Mouse (Mus musculus) liver, embryonic 15.5 days (tissue): ENCODE results near the gene Rabggta. TPM values are rescaled to one million over a fixed set of nuclear protein-coding genes. Genes with fewer than 3 reads are reported as not detected.

Source experiments
- ATAC-seq: fragments of 200-750 bp; cut with Nextera tagmentation; 2 replicates; pipeline ENCODE4 v1.8.0; 2017; ENCODE audit warnings: moderate number of reproducible peaks, mild to moderate bottlenecking, moderate library complexity; ENCODE audit not compliant: insufficient read depth
- H3K27ac ChIP-seq: fragments of 300-500 bp; sonication (generic); replicated peaks from 2 replicates; pipeline ENCODE4 v1.5.1; 2015; ENCODE audit warnings: mild to moderate bottlenecking, inconsistent platforms
- H3K27me3 ChIP-seq: fragments of 300-500 bp; sonication (generic); 2 replicates; pipeline ENCODE4 v1.6.1; 2015; ENCODE audit warnings: mild to moderate bottlenecking, inconsistent platforms
- H3K36me3 ChIP-seq: fragments of 300-500 bp; sonication (generic); replicated peaks from 2 replicates; pipeline ENCODE4 v1.6.1; 2015; ENCODE audit warnings: moderate library complexity, mild to moderate bottlenecking, inconsistent platforms
- H3K4me1 ChIP-seq: fragments of 300-500 bp; sonication (generic); replicated peaks from 2 replicates; pipeline ENCODE4 v1.6.1; 2015; ENCODE audit warnings: inconsistent platforms
- H3K4me2 ChIP-seq: fragments of 300-500 bp; sonication (generic); 2 replicates; pipeline ENCODE4 v1.6.1; 2015; ENCODE audit warnings: moderate library complexity, mild to moderate bottlenecking, inconsistent platforms
- H3K4me3 ChIP-seq: fragments of 300-500 bp; sonication (generic); replicated peaks from 2 replicates; pipeline ENCODE4 v1.5.1; 2015; ENCODE audit warnings: mild to moderate bottlenecking, inconsistent platforms
- H3K9ac ChIP-seq: fragments of 300-500 bp; sonication (generic); 2 replicates; pipeline ENCODE4 v1.6.1; 2015; ENCODE audit warnings: moderate library complexity, mild to moderate bottlenecking, inconsistent platforms
- H3K9me3 ChIP-seq: fragments of 300-500 bp; sonication (generic); replicated peaks from 2 replicates; pipeline ENCODE4 v1.6.1; 2016; ENCODE audit warnings: inconsistent platforms
- WGBS: fragments of 180-500 bp; shearing (Covaris S2); methylation state at CpG from one replicate; pipeline ENCODE4 v1.1.7; 2015; ENCODE audit warnings: mixed read lengths; ENCODE audit not compliant: insufficient replicate concordance; 5-methylcytosine and 5-hydroxymethylcytosine counted together
- polyA plus RNA-seq: library from polyadenylated mRNA; unstranded; fragments of >200 nt; fragmentation: Nextera tagmentation; extraction: Ambion mirVana; gene quantifications from 2 replicates; pipeline ENCODE4 v1.2.1, GENCODE M21; 2015

Rabggta gene
- polyA plus RNA-seq, 1 experiment from 2014 or later, result 10.5 TPM

DNA sequence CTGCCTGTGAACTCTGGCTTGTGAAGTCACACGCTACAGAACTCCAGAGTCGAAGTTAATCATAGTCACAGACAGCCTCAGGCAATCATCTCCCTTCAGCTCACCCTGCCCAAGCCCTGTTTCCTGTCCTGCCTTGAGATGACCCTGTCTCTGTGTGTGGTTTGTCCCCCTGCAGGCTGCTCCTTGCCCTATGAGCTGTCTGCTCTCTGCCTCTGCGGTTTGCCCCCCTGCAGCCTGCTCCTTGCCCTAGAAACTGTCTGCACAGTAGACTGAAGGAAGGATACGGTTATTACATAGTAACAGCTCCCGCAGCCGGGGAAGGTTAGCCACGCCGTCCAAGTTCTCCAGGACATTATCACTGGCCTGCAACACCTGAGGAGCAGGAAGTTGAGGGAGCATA is 5.2 kb downstream of the Rabggta start:
- Histone ChIP-seq H3K4me1 (peaks cover 42% of the 10 kb centered on the region), H3K27ac (no peak overlapping the region), H3K4me2 (no peak overlapping the region), H3K9me3 (no peaks in the 10 kb centered on the region), H3K27me3 (peaks cover 12% of the 10 kb centered on the region; the same call in 1 of the 2 replicates), H3K9ac (no peak overlapping the region), H3K36me3 (peaks cover 14% of the 10 kb centered on the region; the same call in 1 of the 2 replicates), H3K4me3 (no peak overlapping the region)
- ATAC-seq, result no peak
- 67% methylated on average over 8 of the region's 8 CpGs for WGBS

DNA sequence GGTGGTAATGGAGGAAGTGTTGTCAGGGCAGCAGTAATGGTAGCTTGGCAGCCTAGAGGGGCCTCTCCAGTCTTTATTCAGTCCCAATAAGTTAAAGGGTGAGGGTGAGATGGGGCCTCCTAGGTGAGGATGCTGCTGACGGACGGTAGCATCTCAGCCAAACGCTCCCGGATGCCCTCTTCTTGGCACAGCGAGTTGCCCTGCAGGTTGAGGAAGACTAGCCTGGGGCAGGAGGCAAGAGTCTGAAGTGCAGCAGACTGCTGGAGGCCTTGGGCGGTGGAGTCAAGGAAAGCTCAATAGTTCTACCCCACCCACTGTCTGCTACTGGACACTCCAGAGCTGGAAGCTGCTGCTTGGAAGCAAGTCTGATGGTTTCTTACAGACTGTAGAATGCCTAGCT is 5.8 kb downstream of the Rabggta start:
- H3K27me3 ChIP-seq, result peaks cover 12% of the 10 kb centered on the region; the same call in 1 of the 2 replicates
- 83% methylated on average over 6 of the region's 6 CpGs for WGBS
- no peaks in the 10 kb centered on the region for H3K9me3 ChIP-seq
- peaks cover 36% of the 10 kb centered on the region for H3K4me1 ChIP-seq
- no peak overlapping the region for H3K9ac ChIP-seq
- no peak for ATAC-seq
- no peak overlapping the region for H3K4me3 ChIP-seq
- H3K36me3 ChIP-seq, result peaks cover 14% of the 10 kb centered on the region; the same call in 1 of the 2 replicates
- H3K27ac ChIP-seq, result no peak overlapping the region
- H3K4me2 ChIP-seq, result no peak overlapping the region

DNA sequence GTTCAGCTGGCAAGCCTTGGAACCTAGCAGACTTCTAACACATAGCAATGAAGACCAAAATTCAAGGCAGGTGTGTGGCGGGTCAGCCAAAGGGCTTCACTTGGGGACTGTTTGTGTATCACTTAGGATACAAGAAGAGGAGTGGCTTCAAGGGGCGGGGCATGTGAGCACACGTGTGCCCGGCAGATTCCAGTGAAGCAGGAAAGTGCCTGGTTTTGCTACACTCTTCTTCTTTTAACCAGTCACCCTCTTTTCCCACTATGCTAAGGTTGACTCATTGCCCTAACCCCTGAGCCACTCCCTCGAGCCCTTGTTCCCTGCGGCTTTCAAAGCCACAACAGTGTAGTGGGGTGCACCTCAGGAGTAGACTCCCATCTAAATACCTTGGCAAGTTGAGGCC is 7.2 kb downstream of the Rabggta start:
- Histone ChIP-seq H3K4me2 (no peak overlapping the region), H3K27ac (no peak overlapping the region), H3K4me3 (no peak overlapping the region), H3K27me3 (peaks cover 12% of the 10 kb centered on the region; the same call in 1 of the 2 replicates), H3K36me3 (peaks cover 14% of the 10 kb centered on the region; the same call in 1 of the 2 replicates), H3K9me3 (no peaks in the 10 kb centered on the region), H3K9ac (no peak overlapping the region), H3K4me1 (peaks cover 34% of the 10 kb centered on the region)
- no peak for ATAC-seq
- 29% methylated on average over 6 of the region's 6 CpGs for WGBS

DNA sequence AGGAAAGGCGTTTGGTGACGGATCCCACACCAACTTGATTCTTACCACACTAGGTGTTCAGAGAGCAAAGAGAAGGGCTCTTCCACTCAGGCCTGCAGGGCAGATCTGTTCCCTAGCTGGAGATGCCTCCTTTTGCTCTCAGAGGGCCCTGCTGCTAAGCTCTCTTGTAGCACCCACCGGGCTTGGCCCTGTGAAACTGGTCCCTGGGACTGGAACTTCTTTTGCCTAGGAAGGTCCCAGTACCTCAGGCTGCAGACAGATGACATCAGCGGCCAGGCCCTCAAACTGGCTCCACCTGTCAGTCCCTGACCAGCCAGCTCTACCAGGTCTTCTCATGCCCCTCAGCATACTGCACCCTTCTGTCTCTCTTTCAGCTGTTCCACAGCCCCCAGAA is 8.3 kb downstream of the Rabggta start, which contains the start of gene Tgm1:
Tgm1 (minus strand) TSS at position 198 of the 394 bp plus-strand sequence.
- H3K27me3 ChIP-seq, result peaks cover 12% of the 10 kb centered on the region; the same call in 1 of the 2 replicates
- H3K4me2 ChIP-seq, result peak within 1 kb of the TSS; percentile 66
- peak within 1 kb of the TSS; percentile 21; the same call in 1 of the 2 replicates for H3K9ac ChIP-seq
- 13% methylated on average over 4 of the region's 4 CpGs for WGBS
- peak within 1 kb of the TSS; percentile 43 for H3K4me3 ChIP-seq
- peak; percentile 11; the same call in 1 of the 2 replicates for ATAC-seq
- H3K4me1 ChIP-seq, result peaks cover 34% of the 10 kb centered on the region
- H3K27ac ChIP-seq, result no peak within 1 kb of the TSS
- H3K36me3 ChIP-seq, result peaks cover 7% of the 10 kb centered on the region; the same call in 1 of the 2 replicates
- H3K9me3 ChIP-seq, result no peaks in the 10 kb centered on the region

DNA sequence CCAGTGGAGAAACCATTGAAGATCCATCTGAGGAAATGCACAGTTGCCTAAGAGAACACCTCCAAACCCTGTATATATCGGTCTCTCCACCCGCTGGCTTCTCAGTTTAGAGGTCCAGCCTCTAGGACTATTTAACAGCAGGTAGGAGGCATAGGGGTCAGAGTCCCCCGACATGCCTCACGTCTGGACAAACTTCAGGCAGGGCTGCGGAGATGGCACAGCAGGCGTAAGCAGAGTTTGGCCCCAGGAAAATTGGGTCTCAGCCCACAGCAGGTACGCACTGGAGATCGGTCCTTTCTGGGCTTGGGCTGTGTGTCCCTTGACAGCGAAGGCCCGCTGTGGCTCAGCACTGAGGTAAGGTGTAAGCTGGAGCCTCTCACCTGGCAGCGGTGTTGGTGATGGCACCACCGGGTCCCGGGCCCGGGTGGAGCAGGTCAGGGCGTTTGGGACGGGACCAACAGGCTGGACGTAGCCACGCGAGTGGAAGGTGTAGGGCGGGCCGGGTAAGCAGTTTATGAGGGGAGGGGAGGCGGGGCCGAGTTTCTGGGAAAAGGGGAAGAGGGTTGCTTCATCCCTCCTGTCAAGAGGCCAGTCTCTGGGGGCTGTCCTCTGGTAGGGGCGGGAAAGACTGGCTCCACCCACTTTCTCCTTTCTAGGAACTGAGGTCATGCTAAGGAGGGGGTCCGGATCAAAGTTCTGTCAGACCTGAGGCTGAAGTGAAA is 8.9 kb downstream of the Rabggta start:
- 12% methylated on average over 25 of the region's 25 CpGs for WGBS
- Histone ChIP-seq H3K27me3 (peaks cover 12% of the 10 kb centered on the region; the same call in 1 of the 2 replicates), H3K9ac (peak overlapping the region; percentile 21; the same call in 1 of the 2 replicates), H3K4me2 (peak overlapping the region; percentile 66), H3K36me3 (peaks cover 1% of the 10 kb centered on the region; the same call in 1 of the 2 replicates), H3K9me3 (no peaks in the 10 kb centered on the region), H3K27ac (no peak overlapping the region), H3K4me3 (peak overlapping the region; percentile 43), H3K4me1 (peaks cover 34% of the 10 kb centered on the region)
- ATAC-seq, result peak; percentile 66

DNA sequence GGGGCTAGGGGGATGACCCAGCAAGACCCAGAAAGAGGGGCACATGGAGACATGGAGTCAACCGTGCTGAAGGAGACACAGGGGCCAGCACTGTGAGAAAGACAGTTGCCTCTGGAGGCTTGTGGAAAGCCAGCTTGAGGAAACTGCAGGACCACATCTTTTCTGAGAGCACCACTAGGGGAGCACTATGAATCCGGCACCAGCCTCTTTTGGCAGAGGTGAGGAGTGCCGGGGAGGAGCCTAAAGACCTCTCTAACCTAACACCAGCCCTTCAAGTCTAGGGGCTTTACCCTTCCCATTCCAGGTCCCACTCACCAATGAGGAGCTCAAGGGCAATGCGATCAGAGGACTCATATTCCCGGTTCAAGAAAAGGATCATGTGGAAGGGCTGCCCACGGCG is 10.3 kb downstream of the Rabggta start:
- Histone ChIP-seq H3K36me3 (no peaks in the 10 kb centered on the region), H3K27me3 (peaks cover 12% of the 10 kb centered on the region; the same call in 1 of the 2 replicates), H3K4me1 (peaks cover 44% of the 10 kb centered on the region), H3K4me3 (no peak overlapping the region), H3K9me3 (no peaks in the 10 kb centered on the region), H3K4me2 (no peak overlapping the region), H3K9ac (no peak overlapping the region), H3K27ac (no peak overlapping the region)
- ATAC-seq, result no peak
- 74% methylated on average over 7 of the region's 7 CpGs for WGBS

DNA sequence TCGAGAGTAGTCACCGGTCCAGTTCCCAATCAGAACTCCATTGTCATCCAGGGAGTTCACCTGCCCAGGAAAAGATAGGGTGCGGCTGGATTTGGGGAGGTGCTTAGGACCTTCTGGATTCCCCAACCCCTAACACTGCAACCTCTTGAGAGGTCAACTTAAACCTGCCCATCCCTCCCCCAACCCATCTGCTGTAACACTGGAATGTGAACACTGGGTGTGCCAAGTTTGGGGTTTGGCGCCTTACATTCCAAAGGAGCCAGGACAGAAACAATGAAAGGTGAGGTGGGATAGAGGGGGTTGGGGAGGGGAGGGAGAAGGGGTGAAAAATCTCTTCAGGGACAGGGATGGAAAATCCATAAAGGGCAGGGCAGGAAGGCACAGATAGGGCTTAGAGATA is 12.6 kb downstream of the Rabggta start:
- H3K9me3 ChIP-seq, result no peaks in the 10 kb centered on the region
- no peaks in the 10 kb centered on the region for H3K36me3 ChIP-seq
- no peak overlapping the region for H3K9ac ChIP-seq
- no peak overlapping the region for H3K27ac ChIP-seq
- H3K4me1 ChIP-seq, result peaks cover 45% of the 10 kb centered on the region
- no peak overlapping the region for H3K4me3 ChIP-seq
- H3K4me2 ChIP-seq, result no peak overlapping the region
- ATAC-seq, result no peak
- WGBS, result 82% methylated on average over 4 of the region's 4 CpGs
- H3K27me3 ChIP-seq, result peaks cover 12% of the 10 kb centered on the region; the same call in 1 of the 2 replicates

DNA sequence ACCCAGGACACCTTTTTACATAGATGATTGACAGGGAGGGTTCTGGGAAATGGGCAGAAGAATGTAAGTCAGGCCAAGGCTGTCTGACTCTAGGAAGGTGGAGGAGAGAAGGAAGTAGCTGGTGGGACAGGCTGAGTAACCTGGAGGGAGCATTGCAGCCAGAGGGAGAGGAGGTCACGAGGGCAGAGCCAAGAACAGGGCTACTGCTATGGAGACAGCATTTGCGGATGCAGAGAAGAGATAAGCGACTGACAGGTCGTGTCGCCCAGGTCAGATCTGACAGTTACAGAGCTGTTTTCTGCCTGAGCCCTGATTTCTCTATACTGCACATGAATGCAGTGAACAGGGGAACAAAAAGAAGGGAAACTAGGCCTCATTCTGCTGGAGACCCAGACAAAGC is 14.7 kb downstream of the Rabggta start:
- Histone ChIP-seq H3K27me3 (0 out of 2 replicates have a peak, but pooled peaks cover 4% of the 10 kb centered on the region), H3K4me3 (no peak overlapping the region), H3K27ac (no peak overlapping the region), H3K4me2 (no peak overlapping the region), H3K9me3 (no peaks in the 10 kb centered on the region), H3K36me3 (no peaks in the 10 kb centered on the region), H3K9ac (no peak overlapping the region), H3K4me1 (peaks cover 30% of the 10 kb centered on the region)
- 25% methylated on average over 5 of the region's 5 CpGs for WGBS
- peak; percentile 43; the same call in 1 of the 2 replicates for ATAC-seq

DNA sequence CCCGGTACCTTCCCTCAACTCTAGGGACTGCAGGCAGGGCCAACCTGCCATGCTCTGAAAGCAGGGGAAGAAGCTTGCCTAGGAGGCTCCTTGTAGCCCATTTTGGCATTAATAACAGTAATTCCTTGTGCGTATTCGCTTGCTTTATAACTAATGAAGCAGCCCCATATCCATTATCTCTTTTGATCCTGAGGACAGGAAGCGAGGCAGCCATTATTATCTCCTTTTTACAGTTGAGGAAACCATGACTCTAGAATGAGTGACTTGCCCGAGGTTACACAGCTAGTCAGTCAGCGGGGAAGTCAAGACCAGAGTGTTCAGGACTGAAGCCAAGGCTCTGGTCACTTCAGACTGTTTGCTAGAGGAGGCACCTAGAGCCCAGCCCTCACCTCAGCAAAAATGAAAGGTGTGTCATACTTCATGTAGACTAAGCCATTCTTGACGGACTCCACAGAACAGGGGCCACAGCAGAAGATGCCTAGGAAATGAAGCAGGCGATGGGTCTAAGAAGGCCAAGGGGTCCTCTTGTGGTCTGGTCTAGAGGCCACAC is 15.9 kb downstream of the Rabggta start:
- ATAC-seq, result no peak
- no peak overlapping the region for H3K4me2 ChIP-seq
- H3K9me3 ChIP-seq, result no peaks in the 10 kb centered on the region
- H3K9ac ChIP-seq, result no peak overlapping the region
- 47% methylated on average over 8 of the region's 8 CpGs for WGBS
- H3K27me3 ChIP-seq, result no peaks in the 10 kb centered on the region
- no peak overlapping the region for H3K4me3 ChIP-seq
- no peak overlapping the region for H3K27ac ChIP-seq
- H3K4me1 ChIP-seq, result peaks cover 27% of the 10 kb centered on the region
- no peaks in the 10 kb centered on the region for H3K36me3 ChIP-seq

DNA sequence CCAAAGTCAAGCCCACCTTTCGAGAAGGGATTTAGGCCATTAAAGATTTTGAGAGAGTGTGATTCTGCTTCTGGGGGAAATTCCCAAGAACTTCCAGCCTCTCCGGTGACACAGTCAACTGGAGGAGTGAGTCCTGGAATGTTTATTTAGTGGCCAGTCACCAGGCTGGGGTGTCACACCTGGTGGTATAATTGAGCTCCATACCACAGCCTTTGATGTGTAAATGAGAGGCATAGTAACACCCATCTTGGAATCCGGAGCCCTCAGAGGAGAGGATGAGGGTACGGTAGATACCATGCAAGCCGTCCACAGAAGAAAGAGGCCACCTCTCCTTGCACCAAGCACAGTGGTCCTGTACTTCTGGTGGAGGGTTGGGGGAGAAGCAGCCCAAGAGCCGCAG is 19.3 kb downstream of the Rabggta start:
- Histone ChIP-seq H3K9me3 (no peaks in the 10 kb centered on the region), H3K9ac (no peak overlapping the region), H3K4me3 (no peak overlapping the region), H3K36me3 (no peaks in the 10 kb centered on the region), H3K27ac (no peak overlapping the region), H3K4me2 (no peak overlapping the region), H3K27me3 (no peaks in the 10 kb centered on the region), H3K4me1 (peaks cover 21% of the 10 kb centered on the region)
- WGBS, result 71% methylated on average over 6 of the region's 6 CpGs
- no peak for ATAC-seq

DNA sequence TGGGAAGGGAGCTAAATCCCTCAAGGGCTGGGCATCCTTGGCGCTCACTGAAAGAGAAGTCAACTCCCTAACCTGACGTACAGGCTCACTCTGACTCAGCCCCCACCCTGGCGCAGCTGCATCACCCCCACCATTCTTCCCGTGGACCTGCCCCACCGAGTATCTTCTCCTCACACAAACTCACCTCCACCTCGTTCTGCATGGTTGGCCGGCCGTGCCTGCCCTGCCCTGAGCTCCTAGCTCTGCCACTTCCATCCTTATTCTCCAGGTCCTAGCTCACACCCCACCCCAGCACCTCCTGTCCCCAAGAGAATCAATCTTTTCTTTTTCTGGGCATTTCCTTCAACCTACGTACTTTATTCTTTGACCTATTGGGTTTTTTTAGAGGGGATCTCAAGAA is 20.9 kb downstream of the Rabggta start:
- Histone ChIP-seq H3K27ac (no peak overlapping the region), H3K27me3 (no peaks in the 10 kb centered on the region), H3K9ac (no peak overlapping the region), H3K4me2 (no peak overlapping the region), H3K9me3 (no peaks in the 10 kb centered on the region), H3K4me1 (peaks cover 6% of the 10 kb centered on the region), H3K36me3 (no peaks in the 10 kb centered on the region), H3K4me3 (no peak overlapping the region)
- WGBS, result 63% methylated on average over 9 of the region's 9 CpGs
- no peak for ATAC-seq
